Mouse (Mus musculus): ENCODE measurements around the gene Psmd2.
A peak's percentile ranks its signal among the peaks of the same experiment; 100 is the strongest.

- TF ChIP-seq CTCF (IDR thresholded peaks at IDR 0.05; ENCODE audit: insufficient read depth, low read depth, low read length), result no peak
- peak; percentile 53; the same call in 1 of the 2 replicates for TF ChIP-seq POLR2A (IDR thresholded peaks at IDR 0.05; ENCODE audit: insufficient read depth, low read depth, low read length)
These were observed 41.8 kb downstream of the Psmd2 start, which contains the start of gene Fam131a for GRCm38 (mm10) chr16:20693111-20693701.

Measured in olfactory bulb, adult 2 months (tissue).